Mouse (Mus musculus) kidney, adult 2 months (tissue): Measurements from ENCODE around the gene Tmem263.

ENCODE experiments used
- CTCF ChIP-seq: fragments of 200-500 bp; conservative IDR thresholded peaks from 2 replicates; pipeline ENCODE4 v1.5.1; 2011; ENCODE audit warnings: low read depth, mild to moderate bottlenecking, control low read depth, low read length, moderate library complexity, mixed read lengths; ENCODE audit not compliant: insufficient read depth, insufficient read length
- POLR2A ChIP-seq: fragments of 200-500 bp; IDR thresholded peaks from one replicate; pipeline ENCODE4 v1.6.1; 2011; ENCODE audit warnings: low read depth, low read length, control low read depth

GRCm38 (mm10) chr10:85141465-85141864 lies 39.0 kb downstream of the Tmem263 start:
- TF ChIP-seq CTCF: no peak
- TF ChIP-seq POLR2A: no peak
